Mouse (Mus musculus) liver, embryonic 16.5 days (tissue): Measurements from ENCODE around the gene Frmd6. TPM values are rescaled to one million over a fixed set of nuclear protein-coding genes. Genes with fewer than 3 reads are reported as not detected.
A peak's percentile ranks its signal among the peaks of the same experiment; 100 is the strongest.

ENCODE experiments used
- ATAC-seq: fragments of 200-750 bp; cut with Nextera tagmentation; 2 replicates; pipeline ENCODE4 v1.8.0; 2017; ENCODE audit warnings: low read depth, mild to moderate bottlenecking, moderate number of reproducible peaks, moderate library complexity
- H3K27ac ChIP-seq: fragments of 300-500 bp; sonication (generic); 2 replicates; pipeline ENCODE4 v1.5.1; 2014; ENCODE audit warnings: mild to moderate bottlenecking, low read length
- H3K27me3 ChIP-seq: fragments of 300-500 bp; sonication (generic); 2 replicates; pipeline ENCODE4 v1.6.1; 2014; ENCODE audit warnings: low read depth, low read length, mixed read lengths; ENCODE audit not compliant: control insufficient read depth, insufficient read depth
- H3K36me3 ChIP-seq: fragments of 300-500 bp; sonication (generic); 2 replicates; pipeline ENCODE4 v1.6.1; 2014; ENCODE audit warnings: mild to moderate bottlenecking; ENCODE audit not compliant: control insufficient read depth, insufficient read depth
- H3K4me1 ChIP-seq: fragments of 300-500 bp; sonication (generic); 2 replicates; pipeline ENCODE4 v1.6.1; 2014; ENCODE audit warnings: low read depth, low read length, mixed read lengths; ENCODE audit not compliant: control insufficient read depth
- H3K4me2 ChIP-seq: fragments of 300-500 bp; sonication (generic); 2 replicates; pipeline ENCODE4 v1.6.1; 2014; ENCODE audit warnings: low read depth, low read length, mixed read lengths
- H3K4me3 ChIP-seq: fragments of 300-500 bp; sonication (generic); 2 replicates; pipeline ENCODE4 v1.5.1; 2014; ENCODE audit warnings: low read depth, mild to moderate bottlenecking, low read length
- H3K9ac ChIP-seq: fragments of 300-500 bp; sonication (generic); 2 replicates; pipeline ENCODE4 v1.6.1; 2014; ENCODE audit warnings: low read depth, low read length
- H3K9me3 ChIP-seq: fragments of 300-500 bp; sonication (generic); replicated peaks from 2 replicates; pipeline ENCODE4 v1.6.1; 2016; ENCODE audit warnings: low read length; ENCODE audit not compliant: control insufficient read depth
- WGBS: fragments of 180-500 bp; shearing (Covaris S2); extraction: QIAGEN DNeasy Blood & Tissue Kit; methylation state at CpG from one replicate; pipeline ENCODE4 v1.1.7; 2014; ENCODE audit not compliant: insufficient replicate concordance; 5-methylcytosine and 5-hydroxymethylcytosine counted together
- polyA plus RNA-seq: library from polyadenylated mRNA; unstranded; fragments of >200 nt; fragmentation: Nextera tagmentation; extraction: Ambion mirVana; gene quantifications from 2 replicates; pipeline ENCODE4 v1.2.1, GENCODE M21; 2015

Frmd6 gene
- polyA plus RNA-seq: 3.7 and 3.8 TPM in 2 replicates

- Histone ChIP-seq H3K4me2 (peak within 1 kb of the TSS; percentile 91), H3K4me3 (peak within 1 kb of the TSS; percentile 74), H3K27ac (peak within 1 kb of the TSS; percentile 87), H3K27me3 (peaks cover 7% of the 10 kb centered on the region), H3K4me1 (peaks cover 9% of the 10 kb centered on the region), H3K36me3 (no peaks in the 10 kb centered on the region), H3K9me3 (no peaks in the 10 kb centered on the region), H3K9ac (peak within 1 kb of the TSS; percentile 75)
- WGBS: under 1% methylated on average over 70 of the region's 75 CpGs
- peak; percentile 86 for ATAC-seq
These were observed at the start of gene Frmd6 for GRCm38 (mm10) chr12:70824729-70825650. Frmd6 (plus strand) TSS chr12:70825514.

- H3K4me3 ChIP-seq: no peak overlapping the region
- H3K9me3 ChIP-seq: no peaks in the 10 kb centered on the region
- H3K9ac ChIP-seq: no peak overlapping the region
- H3K4me1 ChIP-seq: no peaks in the 10 kb centered on the region
- 63% methylated on average over 8 of the region's 8 CpGs for WGBS
- H3K36me3 ChIP-seq: no peaks in the 10 kb centered on the region
- no peaks in the 10 kb centered on the region for H3K27me3 ChIP-seq
- peak; percentile 54 for ATAC-seq
- H3K27ac ChIP-seq: no peak overlapping the region
- no peak overlapping the region for H3K4me2 ChIP-seq
These were observed 49.7 kb upstream of the Frmd6 start for GRCm38 (mm10) chr12:70775609-70776008.

GRCm38 (mm10) chr12:70776683-70777082 is 48.6 kb upstream of the Frmd6 start:
- H3K36me3 ChIP-seq: no peaks in the 10 kb centered on the region
- H3K9me3 ChIP-seq: no peaks in the 10 kb centered on the region
- no peak overlapping the region for H3K27ac ChIP-seq
- no peaks in the 10 kb centered on the region for H3K4me1 ChIP-seq
- no peak overlapping the region for H3K4me3 ChIP-seq
- no peak for ATAC-seq
- H3K4me2 ChIP-seq: no peak overlapping the region
- no peaks in the 10 kb centered on the region for H3K27me3 ChIP-seq
- no peak overlapping the region for H3K9ac ChIP-seq
- 78% methylated on average over 12 of the region's 12 CpGs for WGBS

GRCm38 (mm10) chr12:70777466-70777865 is 47.8 kb upstream of the Frmd6 start:
- Histone ChIP-seq H3K4me2 (no peak overlapping the region), H3K36me3 (no peaks in the 10 kb centered on the region), H3K27ac (no peak overlapping the region), H3K9ac (no peak overlapping the region), H3K4me3 (no peak overlapping the region), H3K27me3 (no peaks in the 10 kb centered on the region), H3K4me1 (no peaks in the 10 kb centered on the region), H3K9me3 (no peaks in the 10 kb centered on the region)
- ATAC-seq: no peak
- 55% methylated on average over 5 of the region's 5 CpGs for WGBS

- H3K9me3 ChIP-seq: no peaks in the 10 kb centered on the region
- no peak overlapping the region for H3K9ac ChIP-seq
- no peak overlapping the region for H3K4me2 ChIP-seq
- no peak for ATAC-seq
- no peaks in the 10 kb centered on the region for H3K36me3 ChIP-seq
- no peaks in the 10 kb centered on the region for H3K27me3 ChIP-seq
- H3K4me1 ChIP-seq: no peaks in the 10 kb centered on the region
- H3K27ac ChIP-seq: no peak overlapping the region
- H3K4me3 ChIP-seq: no peak overlapping the region
These were observed 47.4 kb upstream of the Frmd6 start for GRCm38 (mm10) chr12:70777866-70778265.

GRCm38 (mm10) chr12:70778271-70778670 is 47.0 kb upstream of the Frmd6 start:
- 51% methylated on average over 2 of the region's 2 CpGs for WGBS
- H3K4me3 ChIP-seq: no peak overlapping the region
- no peak overlapping the region for H3K27ac ChIP-seq
- no peak overlapping the region for H3K4me2 ChIP-seq
- ATAC-seq: no peak
- H3K4me1 ChIP-seq: no peaks in the 10 kb centered on the region
- no peaks in the 10 kb centered on the region for H3K27me3 ChIP-seq
- H3K9ac ChIP-seq: no peak overlapping the region
- H3K36me3 ChIP-seq: no peaks in the 10 kb centered on the region
- no peaks in the 10 kb centered on the region for H3K9me3 ChIP-seq

GRCm38 (mm10) chr12:70778724-70779123 is 46.6 kb upstream of the Frmd6 start:
- H3K27me3 ChIP-seq: no peaks in the 10 kb centered on the region; the same call in 1 of the 2 replicates
- H3K4me3 ChIP-seq: no peak overlapping the region
- H3K4me1 ChIP-seq: no peaks in the 10 kb centered on the region
- no peaks in the 10 kb centered on the region for H3K36me3 ChIP-seq
- H3K27ac ChIP-seq: no peak overlapping the region
- no peak overlapping the region for H3K9ac ChIP-seq
- no peak for ATAC-seq
- H3K4me2 ChIP-seq: no peak overlapping the region
- H3K9me3 ChIP-seq: no peaks in the 10 kb centered on the region
- 33% methylated on average over 3 of the region's 3 CpGs for WGBS

GRCm38 (mm10) chr12:70783049-70783448 is 42.3 kb upstream of the Frmd6 start:
- Histone ChIP-seq H3K9me3 (no peaks in the 10 kb centered on the region), H3K4me3 (no peak overlapping the region), H3K36me3 (no peaks in the 10 kb centered on the region), H3K27ac (no peak overlapping the region), H3K27me3 (no peaks in the 10 kb centered on the region; the same call in 1 of the 2 replicates), H3K9ac (no peak overlapping the region), H3K4me1 (no peaks in the 10 kb centered on the region), H3K4me2 (no peak overlapping the region)
- 32% methylated on average over 9 of the region's 9 CpGs for WGBS
- ATAC-seq: no peak

- Histone ChIP-seq H3K27me3 (no peaks in the 10 kb centered on the region; the same call in 1 of the 2 replicates), H3K9ac (no peak overlapping the region), H3K4me2 (no peak overlapping the region), H3K4me1 (no peaks in the 10 kb centered on the region), H3K36me3 (no peaks in the 10 kb centered on the region), H3K4me3 (no peak overlapping the region), H3K27ac (no peak overlapping the region), H3K9me3 (no peaks in the 10 kb centered on the region)
- ATAC-seq: no peak
- 24% methylated on average over 22 of the region's 22 CpGs for whole genome bisulfite sequencing
These were observed 41.7 kb upstream of the Frmd6 start for GRCm38 (mm10) chr12:70783475-70784239.
